8 mouse cellular contexts compared by ENCODE assay signal in the genomic region with DNA sequence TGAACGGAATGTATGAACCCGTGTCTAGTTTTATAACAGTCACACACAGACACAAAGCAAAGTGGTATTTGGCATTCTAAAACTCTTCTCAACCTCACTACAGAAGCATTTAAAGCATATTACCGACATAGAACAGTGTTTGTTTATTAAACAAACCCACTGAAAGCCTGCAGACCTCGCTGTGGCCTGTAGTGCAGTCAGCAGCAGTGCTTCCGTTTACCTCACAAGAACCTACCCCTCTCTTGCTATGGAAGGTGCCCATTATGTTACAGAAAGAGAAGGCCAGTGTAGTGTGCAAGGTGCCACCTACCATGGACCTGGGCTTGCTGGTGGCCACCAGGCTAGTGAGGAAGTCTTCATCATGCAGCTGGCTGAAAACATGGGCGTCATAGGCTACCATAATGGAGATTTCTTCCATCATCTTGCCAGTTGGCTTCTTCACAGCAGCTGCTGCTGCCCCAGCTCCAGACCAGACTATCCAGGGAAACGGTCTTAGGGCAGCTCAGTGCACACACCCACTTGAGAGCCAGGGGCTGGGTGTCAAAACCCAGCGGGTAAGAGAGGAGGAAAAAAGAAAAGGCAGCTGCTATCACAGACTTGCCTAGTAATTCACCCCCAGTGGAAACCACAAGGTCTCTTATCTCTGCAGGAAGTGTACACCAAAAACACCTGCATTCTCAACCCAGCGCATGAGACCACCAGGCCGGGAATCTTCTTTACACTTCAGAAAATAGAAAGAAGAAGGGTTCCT.
A peak's percentile ranks its signal among the peaks of the same experiment; 100 is the strongest.
DNase-seq lines count a peak whose midpoint lies in the region; ATAC-seq lines count a peak whose summit lies in the region.

No protein-coding gene starts in this region.

- H3K4me2 ChIP-seq in intestine, embryonic 15.5 days (replicated peaks): peak overlapping the region; percentile 39

- H3K4me3 ChIP-seq in intestine, embryonic 15.5 days (replicated peaks): no peak overlapping the region

- 33% methylated on average over 10 of the region's 10 CpGs for WGBS in intestine, embryonic 15.5 days

- H3K36me3 ChIP-seq in intestine, embryonic 15.5 days: no peaks in the 10 kb centered on the region

- ATAC-seq in intestine, embryonic 15.5 days: peak; percentile 44; the same call in 1 of the 2 replicates
- ATAC-seq in megakaryocyte-erythroid progenitor cell, adult 5-6 weeks (replicated peaks; ENCODE audit: low FRiP score, low TSS enrichment, poor library complexity, severe bottlenecking): peak; percentile 72

- no peak overlapping the region for H3K27ac ChIP-seq in intestine, embryonic 15.5 days

- H3K9me3 ChIP-seq in intestine, embryonic 15.5 days: no peaks in the 10 kb centered on the region

- no peaks in the 10 kb centered on the region for H3K27me3 ChIP-seq in intestine, embryonic 15.5 days (replicated peaks)

- peak; percentile 23 to 36 for DNase-seq in spleen, postnatal 10 days (ENCODE audit: low spot score in 2 of 2)
- DNase-seq in spleen, postnatal 4 days (ENCODE audit: low spot score in 2 of 2): no peak
- DNase-seq in thymus, postnatal 36 days: peak; percentile 62 to 71
- DNase-seq in cerebellum, adult 9-11 months: no peak
- no peak for DNase-seq in right cerebral cortex, postnatal 10 days (ENCODE audit: low spot score in 2 of 2)
- DNase-seq in cerebellum, adult 11 months: no peak

- peaks cover 5% of the 10 kb centered on the region for H3K4me1 ChIP-seq in intestine, embryonic 15.5 days (replicated peaks)

- no peak overlapping the region for H3K9ac ChIP-seq in intestine, embryonic 15.5 days

Comparison
In these comparisons a context has a peak if more than half of its experiments do, and no peak if none do; other contexts are left out.
1. DNase-seq: peak in spleen, postnatal 10 days (2 of 2) and thymus, postnatal 36 days (2 of 2); none in spleen, postnatal 4 days (0 of 2), cerebellum, adult 9-11 months (single experiment), right cerebral cortex, postnatal 10 days (0 of 2) and cerebellum, adult 11 months (single experiment).